Mouse (Mus musculus): Measurements from ENCODE around the gene Fbxl8. TPM values are rescaled to one million over a fixed set of nuclear protein-coding genes. Genes with fewer than 3 reads are reported as not detected.

The Fbxl8 gene
- polyA plus RNA-seq, 1 experiment from 2014 or later, result 3.5 TPM

GRCm38 (mm10) chr8:105254152-105254965 lies 10.1 kb upstream of the Fbxl8 start:
- H3K36me3 ChIP-seq (ENCODE audit: control insufficient read depth, insufficient read depth, low read length), result peaks cover 15% of the 10 kb centered on the region

DNA sequence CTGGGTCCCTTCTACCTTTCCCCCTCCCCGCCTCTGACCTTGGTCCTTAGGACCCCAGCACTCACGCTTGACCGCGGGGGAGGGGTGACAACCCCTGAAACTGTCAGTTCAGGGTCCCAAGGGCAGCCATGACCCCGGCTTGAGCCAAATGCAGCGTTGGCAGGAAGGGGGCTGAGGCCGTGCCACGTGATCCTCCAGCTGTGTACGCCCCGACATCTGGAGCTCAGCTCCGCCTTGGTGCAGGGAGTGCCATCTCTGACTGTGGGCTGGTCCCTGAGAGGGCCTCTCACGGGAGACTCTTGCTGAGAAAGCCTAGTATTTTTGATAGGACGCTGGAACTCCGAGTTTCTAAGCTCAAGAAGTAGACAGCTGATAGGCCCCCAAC lies 9.5 kb upstream of the Fbxl8 start, which contains the start of gene B3gnt9:
TSS of gene B3gnt9 (minus strand) at position 188 of the 385 bp plus-strand sequence.
- H3K27ac ChIP-seq (replicated peaks), result peak within 1 kb of the TSS; percentile 88
- no peaks in the 10 kb centered on the region for H3K9me3 ChIP-seq (ENCODE audit: control insufficient read depth, low read length)
- peak within 1 kb of the TSS; percentile 74 for H3K9ac ChIP-seq (ENCODE audit: low read length)
- H3K4me3 ChIP-seq (ENCODE audit: low read depth, low read length), result peak within 1 kb of the TSS; percentile 69
- H3K4me2 ChIP-seq (replicated peaks; ENCODE audit: low read depth), result peak within 1 kb of the TSS; percentile 93
- TF ChIP-seq CTCF (IDR thresholded peaks at IDR 0.05; ENCODE audit: low read depth) (no peak), EP300 (optimal IDR thresholded peaks at IDR 0.05) (no peak)
- peaks cover 12% of the 10 kb centered on the region; the same call in 1 of the 2 replicates for H3K4me1 ChIP-seq (replicated peaks; ENCODE audit: control insufficient read depth, insufficient read depth)
- ATAC-seq (ENCODE audit: low FRiP score, low TSS enrichment), result peak; percentile 72
- 4% methylated on average over 14 of the region's 14 CpGs for WGBS
- H3K36me3 ChIP-seq (ENCODE audit: control insufficient read depth, insufficient read depth, low read length), result peaks cover 12% of the 10 kb centered on the region
- H3K27me3 ChIP-seq (ENCODE audit: control insufficient read depth, insufficient read depth, low read length), result no peaks in the 10 kb centered on the region; the same call in 1 of the 2 replicates
- DNase-seq (ENCODE audit: low spot score), result peak; percentile 75

More at GRCm38 (mm10) chr8:105254152-105254965, 10.1 kb upstream of the Fbxl8 start:
- Histone ChIP-seq H3K4me1 (replicated peaks; ENCODE audit: control insufficient read depth, insufficient read depth) (peaks cover 10% of the 10 kb centered on the region; the same call in 1 of the 2 replicates), H3K4me3 (ENCODE audit: low read depth, low read length) (peak overlapping the region; percentile 69), H3K27ac (replicated peaks) (peak overlapping the region; percentile 88), H3K9me3 (ENCODE audit: control insufficient read depth, low read length) (no peaks in the 10 kb centered on the region), H3K9ac (ENCODE audit: low read length) (peak overlapping the region; percentile 74), H3K4me2 (replicated peaks; ENCODE audit: low read depth) (peak overlapping the region; percentile 93), H3K27me3 (ENCODE audit: control insufficient read depth, insufficient read depth, low read length) (no peaks in the 10 kb centered on the region; the same call in 1 of the 2 replicates)
- WGBS, result under 1% methylated on average over 63 of the region's 74 CpGs
- peak; percentile 92 for DNase-seq (ENCODE audit: low spot score)
- TF ChIP-seq CTCF (IDR thresholded peaks at IDR 0.05; ENCODE audit: low read depth) (peak; percentile 94), EP300 (optimal IDR thresholded peaks at IDR 0.05) (no peak)
- peak; percentile 75 for ATAC-seq (ENCODE audit: low FRiP score, low TSS enrichment)

DNA sequence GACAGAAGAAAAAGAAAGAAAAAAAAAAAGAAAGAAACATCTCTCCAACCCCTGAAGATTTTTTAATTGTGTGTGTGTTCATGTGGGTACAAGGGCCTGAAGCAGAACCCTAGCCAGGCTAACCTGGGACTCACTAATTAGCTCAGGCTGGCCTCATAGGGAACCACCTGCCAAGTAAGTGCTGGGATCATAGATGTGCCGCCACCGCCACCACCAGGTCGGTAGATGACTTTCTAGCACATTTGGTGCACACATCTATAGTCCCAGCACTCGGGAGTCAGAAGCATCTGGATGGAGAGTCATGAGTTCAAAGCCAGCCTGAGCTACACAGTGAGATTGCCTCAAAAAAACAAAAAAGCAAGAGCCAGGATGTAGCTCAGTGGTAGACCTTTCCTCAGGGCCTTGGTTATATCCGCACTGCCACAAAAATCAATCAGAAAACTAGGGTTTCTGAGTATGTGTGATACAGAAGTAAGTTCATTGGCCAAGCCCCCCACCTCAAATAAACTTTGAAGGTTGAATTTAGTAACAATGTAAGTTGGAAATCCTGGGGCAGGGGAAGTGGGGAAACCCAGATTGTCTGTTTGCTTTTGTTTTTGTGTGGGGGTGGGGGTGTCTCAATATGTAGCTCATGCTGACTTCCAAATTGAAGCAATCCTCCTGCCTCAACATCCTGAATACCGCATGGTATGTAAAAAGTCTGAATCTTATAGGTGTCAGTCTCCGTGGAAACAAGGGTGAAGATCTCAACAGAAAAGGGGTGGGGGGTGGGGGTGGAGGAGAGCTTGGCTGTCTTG lies 6.9 kb upstream of the Fbxl8 start:
- Histone ChIP-seq H3K4me1 (replicated peaks; ENCODE audit: control insufficient read depth, insufficient read depth) (peaks cover 12% of the 10 kb centered on the region; the same call in 1 of the 2 replicates), H3K36me3 (ENCODE audit: control insufficient read depth, insufficient read depth, low read length) (no peaks in the 10 kb centered on the region), H3K4me3 (ENCODE audit: low read depth, low read length) (no peak overlapping the region), H3K9ac (ENCODE audit: low read length) (no peak overlapping the region), H3K4me2 (replicated peaks; ENCODE audit: low read depth) (no peak overlapping the region), H3K27me3 (ENCODE audit: control insufficient read depth, insufficient read depth, low read length) (no peaks in the 10 kb centered on the region; the same call in 1 of the 2 replicates), H3K27ac (replicated peaks) (no peak overlapping the region), H3K9me3 (ENCODE audit: control insufficient read depth, low read length) (no peaks in the 10 kb centered on the region)
- TF ChIP-seq EP300 (optimal IDR thresholded peaks at IDR 0.05) (no peak), CTCF (IDR thresholded peaks at IDR 0.05; ENCODE audit: low read depth) (no peak)
- DNase-seq (ENCODE audit: low spot score) (no peak), ATAC-seq (ENCODE audit: low FRiP score, low TSS enrichment) (no peak)
- WGBS, result 81% methylated on average over 7 of the region's 7 CpGs

GRCm38 (mm10) chr8:105258911-105259720 lies 5.3 kb upstream of the Fbxl8 start:
- H3K27me3 ChIP-seq (ENCODE audit: control insufficient read depth, insufficient read depth, low read length), result no peaks in the 10 kb centered on the region; the same call in 1 of the 2 replicates
- peak overlapping the region; percentile 62 for H3K4me2 ChIP-seq (replicated peaks; ENCODE audit: low read depth)
- DNase-seq (ENCODE audit: low spot score) (peak; percentile 50), ATAC-seq (ENCODE audit: low FRiP score, low TSS enrichment) (peak; percentile 9)
- WGBS, result 19% methylated on average over 55 of the region's 55 CpGs
- no peaks in the 10 kb centered on the region for H3K36me3 ChIP-seq (ENCODE audit: control insufficient read depth, insufficient read depth, low read length)
- H3K27ac ChIP-seq (replicated peaks), result no peak overlapping the region
- H3K9ac ChIP-seq (ENCODE audit: low read length), result peak overlapping the region; percentile 18; the same call in 1 of the 2 replicates
- no peak for TF ChIP-seq EP300 (optimal IDR thresholded peaks at IDR 0.05)
- peak; percentile 43 for TF ChIP-seq CTCF (IDR thresholded peaks at IDR 0.05; ENCODE audit: low read depth)
- no peaks in the 10 kb centered on the region for H3K9me3 ChIP-seq (ENCODE audit: control insufficient read depth, low read length)
- H3K4me1 ChIP-seq (replicated peaks; ENCODE audit: control insufficient read depth, insufficient read depth), result peaks cover 12% of the 10 kb centered on the region; the same call in 1 of the 2 replicates
- peak overlapping the region; percentile 31 for H3K4me3 ChIP-seq (ENCODE audit: low read depth, low read length)

GRCm38 (mm10) chr8:105259721-105260320 lies 4.6 kb upstream of the Fbxl8 start:
- no peaks in the 10 kb centered on the region for H3K9me3 ChIP-seq (ENCODE audit: control insufficient read depth, low read length)
- DNase-seq (ENCODE audit: low spot score) (peak; percentile 82), ATAC-seq (ENCODE audit: low FRiP score, low TSS enrichment) (peak; percentile 62)
- H3K4me3 ChIP-seq (ENCODE audit: low read depth, low read length), result peak overlapping the region; percentile 31
- peaks cover 10% of the 10 kb centered on the region; the same call in 1 of the 2 replicates for H3K4me1 ChIP-seq (replicated peaks; ENCODE audit: control insufficient read depth, insufficient read depth)
- H3K36me3 ChIP-seq (ENCODE audit: control insufficient read depth, insufficient read depth, low read length), result no peaks in the 10 kb centered on the region
- WGBS, result 4% methylated on average over 30 of the region's 30 CpGs
- no peak overlapping the region for H3K27ac ChIP-seq (replicated peaks)
- TF ChIP-seq CTCF (IDR thresholded peaks at IDR 0.05; ENCODE audit: low read depth), result peak; percentile 99
- no peak for TF ChIP-seq EP300 (optimal IDR thresholded peaks at IDR 0.05)
- peak overlapping the region; percentile 18; the same call in 1 of the 2 replicates for H3K9ac ChIP-seq (ENCODE audit: low read length)
- peak overlapping the region; percentile 62 for H3K4me2 ChIP-seq (replicated peaks; ENCODE audit: low read depth)
- no peaks in the 10 kb centered on the region; the same call in 1 of the 2 replicates for H3K27me3 ChIP-seq (ENCODE audit: control insufficient read depth, insufficient read depth, low read length)
